9 mouse cellular contexts compared by ENCODE assay signal in the genomic region with DNA sequence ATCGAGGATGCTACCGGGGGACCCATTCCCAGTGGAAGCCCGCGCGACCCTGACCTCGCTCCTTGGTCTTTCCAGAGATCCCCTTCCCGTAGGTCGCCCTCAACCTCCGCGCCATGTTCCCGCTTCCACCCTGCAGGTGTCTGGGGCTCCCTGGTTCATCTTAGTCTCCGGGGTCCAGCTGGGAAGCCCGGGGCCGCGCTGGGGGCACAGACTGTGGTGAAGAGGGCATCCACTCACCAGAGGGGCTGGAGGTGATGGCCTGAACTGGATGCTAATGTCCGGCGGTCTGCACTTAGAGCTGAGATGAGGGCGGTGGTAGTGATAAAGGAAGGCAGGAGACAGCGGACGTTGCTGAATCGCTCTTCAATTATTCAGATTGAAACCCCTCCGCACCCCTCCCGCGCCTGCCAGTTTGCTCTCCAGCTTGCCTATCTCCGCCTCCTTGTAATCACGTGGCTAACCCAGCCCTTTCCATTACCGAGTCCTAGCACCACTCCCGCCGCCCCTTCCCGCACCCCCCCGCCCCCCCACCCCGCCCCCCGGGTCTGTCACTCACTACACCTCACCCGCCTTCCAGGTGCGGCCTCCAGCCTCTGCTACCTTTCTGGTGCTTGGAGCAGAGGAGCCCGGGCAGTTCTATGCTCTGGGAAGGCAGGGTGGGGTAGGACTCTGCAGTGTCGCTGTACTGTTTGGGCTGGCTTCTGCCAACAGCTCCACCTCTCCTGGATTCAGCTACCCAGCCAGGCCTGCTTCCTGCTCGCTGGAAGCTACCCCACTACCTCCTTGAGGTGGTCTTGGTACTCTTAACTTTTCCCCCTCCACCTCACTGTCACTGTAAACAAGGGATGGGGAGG. TPM values are rescaled to one million over a fixed set of nuclear protein-coding genes. Genes with fewer than 3 reads are reported as not detected.
A peak's percentile ranks its signal among the peaks of the same experiment; 100 is the strongest.
DNase-seq lines count a peak whose midpoint lies in the region; ATAC-seq lines count a peak whose summit lies in the region.
"Had no signal": no experiment of that assay in that cellular context is flagged by ENCODE, and none has a peak within 500 bp of the region (broad histone marks: within the 10 kb centered on the region; RNA-seq: fewer than 3 reads in every experiment).

A gene (minus strand): TSS at position 445 of the 854 bp plus-strand sequence.

- no peaks in the 10 kb centered on the region for H3K4me1 ChIP-seq in embryonic facial prominence, embryonic 11.5 days (ENCODE audit: control insufficient read depth, insufficient read depth, low read length)
- H3K4me1 ChIP-seq in intestine, embryonic 15.5 days (replicated peaks) = 0 out of 2 replicates have a peak, but pooled peaks cover 3% of the 10 kb centered on the region
- H3K4me1 ChIP-seq in midbrain, embryonic 12.5 days = peaks cover 10% of the 10 kb centered on the region; the same call in 1 of the 2 replicates
- H3K4me1 ChIP-seq: liver, embryonic 13.5 days had no signal

- no peak within 1 kb of the TSS for H3K27ac ChIP-seq in embryonic facial prominence, embryonic 11.5 days (replicated peaks; ENCODE audit: low read depth, low read length)
- no peak within 1 kb of the TSS for H3K27ac ChIP-seq in intestine, embryonic 15.5 days
- H3K27ac ChIP-seq in midbrain, embryonic 12.5 days (replicated peaks) = no peak within 1 kb of the TSS
- H3K27ac ChIP-seq: liver, embryonic 13.5 days had no signal

- under 1% methylated on average over 29 of the region's 38 CpGs for WGBS in embryonic facial prominence, embryonic 11.5 days
- WGBS in intestine, embryonic 15.5 days = 1% methylated on average over 35 of the region's 38 CpGs
- WGBS in midbrain, embryonic 12.5 days = 1% methylated on average over 33 of the region's 38 CpGs

- peak within 1 kb of the TSS; percentile 30 for H3K4me2 ChIP-seq in embryonic facial prominence, embryonic 11.5 days (ENCODE audit: low read depth, low read length)
- H3K4me2 ChIP-seq in intestine, embryonic 15.5 days (replicated peaks) = peak within 1 kb of the TSS; percentile 24; the same call in 1 of the 2 replicates
- peak within 1 kb of the TSS; percentile 89 for H3K4me2 ChIP-seq in midbrain, embryonic 12.5 days (replicated peaks)
- H3K4me2 ChIP-seq: liver, embryonic 13.5 days had no signal

- H3K9me3 ChIP-seq in embryonic facial prominence, embryonic 11.5 days (replicated peaks; ENCODE audit: control insufficient read depth, low read length) = no peaks in the 10 kb centered on the region
- no peaks in the 10 kb centered on the region for H3K9me3 ChIP-seq in intestine, embryonic 15.5 days
- no peaks in the 10 kb centered on the region for H3K9me3 ChIP-seq in midbrain, embryonic 12.5 days
- H3K9me3 ChIP-seq: liver, embryonic 13.5 days had no signal

- DNase-seq in thymus, postnatal 4 days = peak; percentile 3
- no peak for DNase-seq in thymus, postnatal 36 days
- peak; percentile 14 for DNase-seq in embryonic facial prominence, embryonic 11.5 days (ENCODE audit: low spot score)
- DNase-seq in testis, postnatal 10 days (ENCODE audit: low spot score) = peak; percentile 41
- DNase-seq in thymus, postnatal 10 days (ENCODE audit: low spot score in 2 of 2) = no peak
- DNase-seq: liver, embryonic 13.5 days had no signal

- peaks cover 14% of the 10 kb centered on the region for H3K27me3 ChIP-seq in embryonic facial prominence, embryonic 11.5 days (ENCODE audit: control insufficient read depth, insufficient read depth, low read length)
- peaks cover 26% of the 10 kb centered on the region for H3K27me3 ChIP-seq in intestine, embryonic 15.5 days (replicated peaks)
- H3K27me3 ChIP-seq in midbrain, embryonic 12.5 days = peaks cover 38% of the 10 kb centered on the region

- H3K36me3 ChIP-seq in embryonic facial prominence, embryonic 11.5 days (replicated peaks; ENCODE audit: control insufficient read depth, insufficient read depth, low read depth, low read length) = no peaks in the 10 kb centered on the region
- H3K36me3 ChIP-seq in intestine, embryonic 15.5 days = no peaks in the 10 kb centered on the region
- no peaks in the 10 kb centered on the region for H3K36me3 ChIP-seq in midbrain, embryonic 12.5 days
- H3K36me3 ChIP-seq: liver, embryonic 13.5 days had no signal

- H3K4me3 ChIP-seq in embryonic facial prominence, embryonic 11.5 days (ENCODE audit: low read depth, low read length) = peak within 1 kb of the TSS; percentile 27
- peak within 1 kb of the TSS; percentile 19 for H3K4me3 ChIP-seq in intestine, embryonic 15.5 days (replicated peaks)
- H3K4me3 ChIP-seq in midbrain, embryonic 12.5 days = peak within 1 kb of the TSS; percentile 59
- H3K4me3 ChIP-seq: liver, embryonic 13.5 days had no signal

- peak; percentile 48 for ATAC-seq in embryonic facial prominence, embryonic 11.5 days (replicated peaks; ENCODE audit: insufficient number of reproducible peaks, low FRiP score, low TSS enrichment, low read depth)
- ATAC-seq in intestine, embryonic 15.5 days = 0 out of 2 replicates have a peak, but pooled peaks have one; percentile 39
- ATAC-seq in midbrain, embryonic 12.5 days (ENCODE audit: low FRiP score, low read depth) = peak; percentile 91
- ATAC-seq in erythroid progenitor cell, adult 5-6 weeks (replicated peaks; ENCODE audit: low FRiP score, poor library complexity, severe bottlenecking) = no peak

- no peak within 1 kb of the TSS; the same call in 1 of the 2 replicates for H3K9ac ChIP-seq in embryonic facial prominence, embryonic 11.5 days (replicated peaks; ENCODE audit: low read length)
- no peak within 1 kb of the TSS for H3K9ac ChIP-seq in intestine, embryonic 15.5 days
- H3K9ac ChIP-seq in midbrain, embryonic 12.5 days (replicated peaks) = peak within 1 kb of the TSS; percentile 62
- H3K9ac ChIP-seq: liver, embryonic 13.5 days had no signal

RNA-seq across cellular contexts. Expression of the gene that starts here (rescaled TPM):
- polyA plus RNA-seq in embryonic facial prominence, embryonic 11.5 days (2014; fragmentation: Nextera tagmentation; extraction: Ambion mirVana) = 0.15 and 0.28 TPM in 2 replicates
- polyA plus RNA-seq in intestine, embryonic 15.5 days (2015; fragmentation: Nextera tagmentation; extraction: Ambion mirVana) = 0.92 and 0.99 TPM in 2 replicates
- polyA plus RNA-seq in midbrain, embryonic 12.5 days (2016; fragmentation: Nextera tagmentation; extraction: Ambion mirVana) = 1.2 and 1.8 TPM in 2 replicates
- total RNA-seq in erythroid progenitor cell, adult 5-6 weeks (2015; ENCODE audit: low replicate concordance) = 0.36 TPM in 1 of 2 replicates, not detected in the other
- total RNA-seq in erythroid progenitor cell, adult 5-6 weeks (2017; ENCODE audit: low replicate concordance) = not detected in 2 replicates

Comparison
In these comparisons a context has a peak if more than half of its experiments do, and no peak if none do; other contexts are left out.
1. DNase-seq: peak in thymus, postnatal 4 days (single experiment) and testis, postnatal 10 days (single experiment); none in thymus, postnatal 36 days (0 of 2) and thymus, postnatal 10 days (0 of 2).
2. Peak in DNase-seq, ATAC-seq, H3K4me3 ChIP-seq and H3K4me2 ChIP-seq in embryonic facial prominence, embryonic 11.5 days; RNA of the gene not detected or under 1 TPM.
3. Peak in ATAC-seq, H3K4me3 ChIP-seq and H3K4me2 ChIP-seq in intestine, embryonic 15.5 days; RNA of the gene not detected or under 1 TPM.
4. H3K4me2 ChIP-seq: peak in every context shown above with its lines; median percentile 89 in midbrain, embryonic 12.5 days; 30 in embryonic facial prominence, embryonic 11.5 days; 24 in intestine, embryonic 15.5 days.
5. Peak in every context shown above with its lines, with median percentiles within 50 percentile points of each other: H3K4me3 ChIP-seq.